Mouse (Mus musculus) midbrain, postnatal 0 days (tissue): Measurements from ENCODE around the gene Mllt11. TPM values are rescaled to one million over a fixed set of nuclear protein-coding genes. Genes with fewer than 3 reads are reported as not detected.

ENCODE experiments used
- ATAC-seq: fragments of 200-750 bp; cut with Nextera tagmentation; 2 replicates; pipeline ENCODE4 v1.8.0; 2017; ENCODE audit warnings: moderate number of reproducible peaks, mild to moderate bottlenecking, moderate TSS enrichment, moderate library complexity; ENCODE audit not compliant: low FRiP score
- DNase-seq: peaks from one replicate; pipeline ENCODE4 v3.0.0-alpha.2; 2015; ENCODE audit warnings: low spot score
- H3K27ac ChIP-seq: fragments of 300-500 bp; sonication (generic); 2 replicates; pipeline ENCODE4 v1.5.1; 2014; ENCODE audit warnings: low read depth, mild to moderate bottlenecking, low read length, mixed read lengths
- H3K27me3 ChIP-seq: fragments of 300-500 bp; sonication (generic); 2 replicates; pipeline ENCODE4 v1.6.1; 2014; ENCODE audit warnings: low read length, control low read depth, mixed read lengths; ENCODE audit not compliant: insufficient read depth
- H3K36me3 ChIP-seq: fragments of 300-500 bp; sonication (generic); 2 replicates; pipeline ENCODE4 v1.6.1; 2014; ENCODE audit warnings: low read length, control low read depth, mixed read lengths; ENCODE audit not compliant: insufficient read depth
- H3K4me1 ChIP-seq: fragments of 300-500 bp; sonication (generic); 2 replicates; pipeline ENCODE4 v1.6.1; 2014; ENCODE audit warnings: mild to moderate bottlenecking, control low read depth, antibody characterized with exemption, low read length, mixed read lengths; ENCODE audit not compliant: insufficient read depth
- H3K4me2 ChIP-seq: fragments of 300-500 bp; sonication (generic); 2 replicates; pipeline ENCODE4 v1.6.1; 2014; ENCODE audit warnings: low read depth, mild to moderate bottlenecking, low read length, mixed read lengths; ENCODE audit not compliant: poor library complexity, severe bottlenecking
- H3K4me3 ChIP-seq: fragments of 300-500 bp; sonication (generic); 2 replicates; pipeline ENCODE4 v1.5.1; 2014; ENCODE audit warnings: low read depth, mild to moderate bottlenecking, low read length, moderate library complexity
- H3K9ac ChIP-seq: fragments of 300-500 bp; sonication (generic); replicated peaks from 2 replicates; pipeline ENCODE4 v1.6.1; 2014; ENCODE audit warnings: mild to moderate bottlenecking, low read length, moderate library complexity, mixed read lengths; ENCODE audit not compliant: poor library complexity, severe bottlenecking
- H3K9me3 ChIP-seq: fragments of 300-500 bp; sonication (generic); 2 replicates; pipeline ENCODE4 v1.6.1; 2016; ENCODE audit warnings: low read length, control low read depth
- CTCF ChIP-seq: IDR thresholded peaks from 2 replicates; pipeline ENCODE4 v1.5.1; 2016; ENCODE audit warnings: antibody characterized with exemption, mild to moderate bottlenecking
- WGBS: fragments of 180-500 bp; shearing (Covaris S2); extraction: QIAGEN DNeasy Blood & Tissue Kit; methylation state at CpG from one replicate; pipeline ENCODE4 v1.1.7; 2014; 5-methylcytosine and 5-hydroxymethylcytosine counted together
- polyA plus RNA-seq: library from polyadenylated mRNA; unstranded; fragments of >200 nt; fragmentation: Nextera tagmentation; extraction: Ambion mirVana; gene quantifications from 2 replicates; pipeline ENCODE4 v1.2.1, GENCODE M21; 2015
- total RNA-seq: library from RNA; depleted of rRNA; stranded (reverse); fragments of >200 nt; gene quantifications from 2 replicates; pipeline ENCODE4 v1.2.3, GENCODE M21; 2014

The Mllt11 gene
- total and polyA plus RNA-seq, 2 experiments from 2014 or later: 367 to 738 TPM

- H3K4me1 ChIP-seq: no peaks in the 10 kb centered on the region
- TF ChIP-seq CTCF: no peak
- no peaks in the 10 kb centered on the region for H3K9me3 ChIP-seq
- H3K27me3 ChIP-seq: no peaks in the 10 kb centered on the region
- H3K27ac ChIP-seq: no peak overlapping the region
- WGBS: 82% methylated on average over 5 of the region's 5 CpGs
- ATAC-seq (no peak), DNase-seq (no peak)
- no peak overlapping the region for H3K9ac ChIP-seq
- peaks cover 22% of the 10 kb centered on the region for H3K36me3 ChIP-seq
- H3K4me2 ChIP-seq: no peak overlapping the region
- no peak overlapping the region for H3K4me3 ChIP-seq
Observed at GRCm38 (mm10) chr3:95250361-95250760, 18.4 kb upstream of the Mllt11 start.

DNA sequence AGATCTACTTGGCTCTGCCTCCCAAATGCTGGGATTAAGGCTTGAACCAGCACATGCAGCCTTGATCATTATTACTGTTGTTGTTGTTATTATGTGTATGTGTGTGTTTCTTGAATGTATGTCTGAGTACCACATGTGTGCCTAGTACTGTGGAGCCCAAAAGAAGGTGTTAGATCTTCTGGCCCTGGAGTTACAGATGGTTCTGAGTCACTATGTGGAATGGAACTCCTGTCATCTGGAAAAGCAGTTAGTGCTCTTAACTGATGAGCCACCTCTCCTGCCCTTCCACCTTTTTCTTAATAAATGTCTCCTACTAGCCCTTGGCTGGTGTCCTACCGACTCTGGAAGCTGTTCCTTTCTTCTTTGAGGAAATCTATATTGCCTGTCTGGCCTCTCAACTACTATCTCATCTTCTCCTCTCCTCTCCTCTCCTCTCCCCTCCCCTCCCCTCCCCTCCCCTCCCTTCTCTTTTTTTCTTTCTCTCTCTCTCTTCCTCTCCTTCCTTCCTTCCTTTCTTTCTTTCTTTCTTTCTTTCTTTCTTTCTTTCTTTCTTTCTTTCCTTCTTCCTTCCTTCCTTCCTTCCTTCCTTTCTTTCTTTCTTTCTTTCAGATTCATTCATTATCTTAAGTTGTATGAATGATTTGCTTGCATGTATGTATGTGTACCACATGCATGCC lies 15.8 kb upstream of the Mllt11 start:
- H3K4me3 ChIP-seq: no peak overlapping the region
- H3K36me3 ChIP-seq: peaks cover 6% of the 10 kb centered on the region; the same call in 1 of the 2 replicates
- WGBS: 74% methylated on average over 1 of the region's 1 CpGs
- no peak for TF ChIP-seq CTCF
- no peaks in the 10 kb centered on the region for H3K4me1 ChIP-seq
- ATAC-seq (no peak), DNase-seq (no peak)
- no peak overlapping the region for H3K4me2 ChIP-seq
- H3K27ac ChIP-seq: no peak overlapping the region
- no peaks in the 10 kb centered on the region for H3K27me3 ChIP-seq
- no peaks in the 10 kb centered on the region for H3K9me3 ChIP-seq
- H3K9ac ChIP-seq: no peak overlapping the region

DNA sequence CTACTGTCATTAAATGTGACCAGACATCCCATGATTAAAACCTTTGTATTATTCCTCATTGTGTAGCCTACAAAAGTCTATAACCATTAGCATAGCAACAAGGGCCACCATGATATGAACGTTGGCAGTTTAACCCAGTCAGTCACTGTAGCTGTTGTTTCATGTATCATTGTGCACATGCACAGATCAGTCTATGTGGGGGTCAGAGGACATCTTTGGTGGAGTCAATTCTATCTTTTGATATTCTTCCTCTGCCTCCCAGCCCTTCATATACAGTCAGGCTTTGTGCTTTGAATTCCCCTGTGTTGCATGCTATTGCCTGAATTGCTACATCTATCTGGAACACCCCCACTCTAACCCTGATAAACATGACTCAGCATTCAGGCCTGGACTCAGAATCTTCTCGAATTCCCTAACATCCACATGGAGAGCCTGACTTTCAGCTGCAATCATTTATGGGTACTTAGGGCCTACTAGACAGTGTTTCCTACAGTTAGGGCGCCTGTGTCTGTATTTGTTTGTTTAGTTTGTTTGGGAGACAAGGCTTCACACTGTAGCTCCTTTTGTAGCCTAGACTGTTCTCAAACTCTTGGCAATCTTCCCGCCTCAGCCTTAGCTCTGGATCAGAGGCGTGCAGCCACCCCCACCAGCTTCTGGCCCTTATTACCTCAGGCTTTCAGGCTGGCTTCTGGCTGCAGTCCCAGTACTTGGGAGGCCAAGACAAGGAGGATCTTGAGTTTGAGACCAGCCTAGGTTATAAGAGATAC lies 14.7 kb upstream of the Mllt11 start:
- TF ChIP-seq CTCF: no peak
- peak; percentile 69 for DNase-seq
- H3K4me1 ChIP-seq: no peaks in the 10 kb centered on the region
- ATAC-seq: peak; percentile 44; the same call in 1 of the 2 replicates
- no peak overlapping the region for H3K9ac ChIP-seq
- no peaks in the 10 kb centered on the region for H3K9me3 ChIP-seq
- H3K4me2 ChIP-seq: no peak overlapping the region
- H3K4me3 ChIP-seq: no peak overlapping the region
- H3K27me3 ChIP-seq: no peaks in the 10 kb centered on the region
- no peak overlapping the region for H3K27ac ChIP-seq
- peaks cover 4% of the 10 kb centered on the region; the same call in 1 of the 2 replicates for H3K36me3 ChIP-seq
- 76% methylated on average over 5 of the region's 5 CpGs for WGBS

- TF ChIP-seq CTCF: no peak
- no peaks in the 10 kb centered on the region for H3K27me3 ChIP-seq
- DNase-seq (no peak), ATAC-seq (no peak)
- H3K4me1 ChIP-seq: no peaks in the 10 kb centered on the region
- H3K4me2 ChIP-seq: no peak overlapping the region
- no peaks in the 10 kb centered on the region for H3K9me3 ChIP-seq
- H3K4me3 ChIP-seq: no peak overlapping the region
- no peak overlapping the region for H3K9ac ChIP-seq
- peaks cover 4% of the 10 kb centered on the region; the same call in 1 of the 2 replicates for H3K36me3 ChIP-seq
- H3K27ac ChIP-seq: no peak overlapping the region
- 84% methylated on average over 2 of the region's 2 CpGs for WGBS
Observed at GRCm38 (mm10) chr3:95243086-95243485, 11.1 kb upstream of the Mllt11 start.

DNA sequence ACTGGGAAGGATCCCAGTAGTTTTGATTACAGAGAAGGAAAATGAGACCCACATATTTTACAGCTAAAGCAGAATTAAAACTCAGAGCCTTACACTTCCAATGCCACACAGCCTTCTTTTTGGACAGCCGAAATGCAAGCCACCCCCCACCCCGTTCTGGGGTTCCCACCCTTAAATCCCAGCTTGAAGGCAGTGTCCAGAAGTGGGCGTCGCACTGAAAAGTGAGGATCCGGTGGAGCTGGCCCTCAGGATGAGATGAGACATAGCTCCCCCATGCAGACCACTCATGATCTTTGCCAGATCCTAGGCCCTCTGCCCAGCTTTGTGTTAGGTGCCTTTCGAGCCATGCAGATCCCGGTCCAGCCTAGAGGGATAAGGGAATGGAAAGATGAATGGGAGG lies 9.5 kb upstream of the Mllt11 start, which contains the start of gene Gm128:
TSS of gene Gm128 (minus strand) at position 101 of the 400 bp plus-strand sequence.
- Histone ChIP-seq H3K4me2 (no peak within 1 kb of the TSS), H3K27ac (no peak within 1 kb of the TSS), H3K9ac (no peak within 1 kb of the TSS), H3K27me3 (no peaks in the 10 kb centered on the region), H3K36me3 (peaks cover 13% of the 10 kb centered on the region), H3K4me1 (no peaks in the 10 kb centered on the region), H3K4me3 (no peak within 1 kb of the TSS), H3K9me3 (no peaks in the 10 kb centered on the region)
- DNase-seq: no peak
- 81% methylated on average over 7 of the region's 7 CpGs for WGBS
- ATAC-seq: no peak
- TF ChIP-seq CTCF: no peak

DNA sequence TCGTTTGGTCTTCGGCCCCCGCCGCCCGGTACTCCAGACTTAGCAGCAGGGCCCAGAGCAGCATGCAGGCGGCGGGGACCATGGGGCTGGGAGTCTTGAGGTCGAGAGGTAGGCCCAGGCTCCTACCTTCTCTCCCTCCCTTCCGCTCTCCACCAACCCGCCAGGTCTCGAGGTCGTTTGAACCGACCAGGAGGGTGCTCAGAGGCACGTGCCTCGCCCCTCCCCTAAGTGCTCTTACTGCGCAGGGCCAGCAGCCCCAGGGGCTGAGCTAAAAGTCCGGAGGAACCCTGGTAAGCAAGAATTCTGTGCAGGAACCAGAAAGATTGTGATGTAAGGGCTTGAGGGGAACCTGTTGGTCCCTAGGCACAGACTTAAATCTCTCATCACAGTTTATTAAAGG lies 8.9 kb upstream of the Mllt11 start:
- no peak overlapping the region for H3K9ac ChIP-seq
- DNase-seq (no peak), ATAC-seq (no peak)
- H3K4me1 ChIP-seq: no peaks in the 10 kb centered on the region
- H3K4me2 ChIP-seq: no peak overlapping the region
- TF ChIP-seq CTCF: no peak
- no peaks in the 10 kb centered on the region for H3K27me3 ChIP-seq
- 37% methylated on average over 16 of the region's 17 CpGs for WGBS
- no peak overlapping the region for H3K4me3 ChIP-seq
- H3K27ac ChIP-seq: no peak overlapping the region
- peaks cover 17% of the 10 kb centered on the region for H3K36me3 ChIP-seq
- H3K9me3 ChIP-seq: no peaks in the 10 kb centered on the region
